Mouse (Mus musculus) left cerebral cortex, postnatal 10 days (tissue): ENCODE results near the gene Mpz. TPM values are rescaled to one million over a fixed set of nuclear protein-coding genes. Genes with fewer than 3 reads are reported as not detected.

Experiments used
- DNase-seq, 2 experiments: peaks; one replicate each; pipeline ENCODE4 v3.0.0; 2021 to 2022; ENCODE audit warnings: low spot score in 2 of 2, mixed read lengths in 1 of 2; ENCODE audit errors: extremely low spot score in 1 of 2
- intact Hi-C: fragments of 180-260 bp; cut with DNase I; formaldehyde crosslinking; loops from one replicate; pipeline ENCODE4 v1.15.1; 2025
- total RNA-seq, 2 experiments: library from RNA; stranded (reverse); gene quantifications; 2 replicates each; pipeline ENCODE4 v1.2.3; 2021

Gene Mpz
- total RNA-seq, 2 experiments from 2014 or later = not detected

GRCm38 (mm10) chr1:171172779-171173178 lies 22.3 kb downstream of the Mpz start:
- intact Hi-C loops = no loop called here
- no peak for DNase-seq

- intact Hi-C loops = no loop called here
- no peak for DNase-seq
These were observed 29.1 kb downstream of the Mpz start for GRCm38 (mm10) chr1:171179487-171180171.

- no peak for DNase-seq
- intact Hi-C loops = no loop called here
These were observed 32.5 kb downstream of the Mpz start for GRCm38 (mm10) chr1:171183025-171183424.

GRCm38 (mm10) chr1:171183620-171184019 lies 33.1 kb downstream of the Mpz start:
- DNase-seq = peak in 1 of 2 experiments; percentile 66
- intact Hi-C loops = no loop called here

- DNase-seq = peak in 1 of 2 experiments; percentile 52
- intact Hi-C loops = no loop called here
These were observed 33.8 kb downstream of the Mpz start for GRCm38 (mm10) chr1:171184314-171184713.

- intact Hi-C loops = no loop called here
- no peak for DNase-seq
These were observed 35.1 kb downstream of the Mpz start for GRCm38 (mm10) chr1:171185655-171186054.

GRCm38 (mm10) chr1:171187851-171188700 lies 37.6 kb downstream of the Mpz start:
- no peak for DNase-seq
- intact Hi-C loops = no loop called here

GRCm38 (mm10) chr1:171189046-171189445 lies 38.5 kb downstream of the Mpz start:
- intact Hi-C loops = no loop called here
- no peak for DNase-seq

- intact Hi-C loops = no loop called here
- DNase-seq = no peak
These were observed 39.1 kb downstream of the Mpz start for GRCm38 (mm10) chr1:171189476-171190114.

GRCm38 (mm10) chr1:171190832-171191231 lies 40.3 kb downstream of the Mpz start:
- DNase-seq = no peak
- intact Hi-C loops = no loop called here

- intact Hi-C loops = no loop called here
- no peak for DNase-seq
These were observed 41.8 kb downstream of the Mpz start for GRCm38 (mm10) chr1:171192283-171192682.

GRCm38 (mm10) chr1:171193093-171193840 lies 42.8 kb downstream of the Mpz start:
- intact Hi-C loops = no loop called here
- DNase-seq = peak in 1 of 2 experiments; percentile 59

- intact Hi-C loops = no loop called here
- DNase-seq = no peak
These were observed 43.7 kb downstream of the Mpz start for GRCm38 (mm10) chr1:171193911-171194830.

GRCm38 (mm10) chr1:171195046-171195822 lies 44.7 kb downstream of the Mpz start:
- no peak for DNase-seq

GRCm38 (mm10) chr1:171195887-171196397 lies 45.4 kb downstream of the Mpz start, which contains the start of gene Pcp4l1:
TSS of gene Pcp4l1 (minus strand) at chr1:171196268.
- peak; percentile 51 to 71 for DNase-seq
- intact Hi-C loops = no loop called here

More at GRCm38 (mm10) chr1:171195046-171195822, 44.7 kb downstream of the Mpz start:
- intact Hi-C loops = no loop called here

- intact Hi-C loops = no loop called here
- no peak for DNase-seq
These were observed 49.0 kb downstream of the Mpz start for GRCm38 (mm10) chr1:171199532-171199931.

- no peak for DNase-seq
- intact Hi-C loops = no loop called here
These were observed 50.3 kb downstream of the Mpz start for GRCm38 (mm10) chr1:171200769-171201168.
